Mouse (Mus musculus) spleen, postnatal 0 days (tissue): ENCODE measurements around the gene Ms4a6c. TPM values are rescaled to one million over a fixed set of nuclear protein-coding genes. Genes with fewer than 3 reads are reported as not detected.

Source experiments
- polyA plus RNA-seq: library from polyadenylated mRNA; unstranded; fragments of >200 nt; fragmentation: Nextera tagmentation; extraction: Ambion mirVana; gene quantifications from 2 replicates; pipeline ENCODE4 v1.2.1, GENCODE M21; 2015

The Ms4a6c gene
- polyA plus RNA-seq = 19.5 and 30.6 TPM in 2 replicates

DNA sequence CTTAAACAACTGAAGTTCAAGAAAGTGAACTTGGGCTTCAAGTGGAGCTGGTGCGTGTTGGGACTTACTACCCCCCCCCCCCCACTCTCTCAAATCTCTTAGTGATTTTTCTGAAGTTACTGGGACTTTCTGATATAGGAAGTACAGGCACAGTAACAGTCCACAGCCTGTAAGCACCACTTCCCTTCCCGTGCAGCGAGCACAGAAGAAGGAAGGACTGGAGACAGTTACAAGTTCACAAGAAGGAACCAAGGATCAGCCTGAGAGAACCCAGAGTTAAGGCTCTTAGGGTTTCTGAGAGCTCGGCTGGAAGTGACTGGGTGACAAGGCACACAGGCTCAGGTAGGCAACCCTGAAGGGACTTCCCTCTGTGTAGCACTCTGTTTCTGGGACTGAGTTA is at the start of gene Ms4a6c:
Ms4a6c (plus strand) TSS at position 152 of the 400 bp plus-strand sequence.

DNA sequence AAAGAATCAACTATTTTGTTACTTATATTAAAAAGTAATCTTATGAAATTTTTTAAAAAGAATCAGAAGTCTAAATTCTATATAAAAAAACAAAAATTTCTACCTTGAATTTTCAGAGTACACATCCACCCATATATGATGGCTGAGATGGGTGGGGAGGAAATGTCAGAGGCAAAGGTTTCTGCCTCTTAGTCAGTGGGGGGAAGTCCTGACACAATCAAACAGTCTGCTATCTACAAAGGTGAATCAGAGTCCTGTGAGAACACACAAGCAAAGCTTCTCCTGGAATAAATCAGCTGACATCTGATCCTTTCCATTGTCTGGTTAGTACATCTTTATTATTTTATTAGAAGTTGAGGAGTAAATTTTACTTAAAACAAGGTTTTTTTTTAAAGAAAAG is 25.8 kb upstream of the Ms4a6c start, which contains the start of gene Ms4a4b:
Ms4a4b (plus strand) TSS at position 216 of the 400 bp plus-strand sequence.

DNA sequence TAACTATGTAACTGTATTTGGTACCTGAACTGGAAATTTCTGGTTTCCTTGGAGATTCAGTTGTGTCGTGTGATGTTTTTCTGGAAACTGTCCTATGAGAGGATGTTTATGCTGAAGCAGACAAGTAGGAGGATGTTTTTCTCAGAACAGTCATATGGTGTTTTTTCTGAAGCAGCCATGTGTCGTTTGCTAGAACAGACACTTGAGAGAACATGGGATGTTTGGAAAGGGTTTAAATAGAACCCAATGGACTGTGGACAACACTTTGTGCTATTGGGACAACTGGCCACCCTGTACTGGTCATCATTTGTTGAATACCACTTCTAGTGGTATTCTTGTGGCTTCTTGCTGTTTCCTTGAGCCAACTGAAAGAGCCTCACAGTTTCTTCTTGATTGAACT is 16.6 kb downstream of the Ms4a6c start, which contains the start of gene Gm8369:
Gm8369 (plus strand) TSS at position 193 of the 400 bp plus-strand sequence.

DNA sequence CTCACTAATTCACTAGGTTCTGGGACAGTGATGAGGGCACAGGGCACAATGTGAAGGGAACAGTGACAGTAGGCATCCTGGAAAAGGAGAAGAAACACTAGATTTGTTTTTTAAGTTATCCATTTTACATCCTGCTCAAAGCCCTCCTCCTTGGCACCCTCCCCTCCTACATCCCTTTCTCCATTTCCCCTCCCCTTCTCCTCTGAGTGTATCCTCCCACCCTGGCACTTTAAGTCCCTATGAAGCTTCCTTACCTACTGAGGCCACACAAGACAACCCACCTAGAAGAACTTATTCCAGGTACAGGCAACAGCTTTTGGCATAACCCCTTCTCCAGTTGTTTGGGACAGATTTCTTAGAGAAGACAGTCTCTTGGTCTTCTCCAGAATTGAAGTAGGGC is 47.1 kb downstream of the Ms4a6c start, which contains the start of gene Ms4a6b:
Ms4a6b (plus strand) TSS at position 267 of the 400 bp plus-strand sequence.

Other genes with a start within 250 kb of the Ms4a6c start
- not detected in 2 replicates for gene Ms4a12, start 236.9 kb upstream of the Ms4a6c start, polyA plus RNA-seq
- gene Ms4a1, start 203.1 kb upstream of the Ms4a6c start, polyA plus RNA-seq = 10.4 and 15.5 TPM in 2 replicates
- gene Ms4a5, start 185.5 kb upstream of the Ms4a6c start, polyA plus RNA-seq = not detected in 2 replicates
- 0.13 and 0.17 TPM in 2 replicates for gene Ms4a14, start 154.9 kb upstream of the Ms4a6c start, polyA plus RNA-seq
- gene Ms4a7, start 133.2 kb upstream of the Ms4a6c start, polyA plus RNA-seq = 4.8 and 8.6 TPM in 2 replicates
- gene Ms4a4a, start 93.8 kb upstream of the Ms4a6c start, polyA plus RNA-seq = 10.1 and 15.8 TPM in 2 replicates
- 4.9 and 6.1 TPM in 2 replicates for gene Ms4a4c, start 64.6 kb upstream of the Ms4a6c start, polyA plus RNA-seq
- gene Ms4a4b, start 25.8 kb upstream of the Ms4a6c start, polyA plus RNA-seq = 7.8 and 15.8 TPM in 2 replicates
- gene Gm8369, start 16.6 kb downstream of the Ms4a6c start, polyA plus RNA-seq = 2.3 and 3.2 TPM in 2 replicates
- gene Ms4a6b, start 47.1 kb downstream of the Ms4a6c start, polyA plus RNA-seq = 5.4 and 10.0 TPM in 2 replicates
- 4.6 and 6.3 TPM in 2 replicates for gene Ms4a4d, start 67.4 kb downstream of the Ms4a6c start, polyA plus RNA-seq
- gene Ms4a6d, start 135.5 kb downstream of the Ms4a6c start, polyA plus RNA-seq = 7.3 and 9.4 TPM in 2 replicates
- gene Ms4a2, start 154.4 kb downstream of the Ms4a6c start, polyA plus RNA-seq = 3.8 and 6.4 TPM in 2 replicates
- 55.4 and 73.6 TPM in 2 replicates for gene Ms4a3, start 171.5 kb downstream of the Ms4a6c start, polyA plus RNA-seq
- gene Oosp2, start 191.2 kb downstream of the Ms4a6c start, polyA plus RNA-seq = 0.32 and 0.40 TPM in 2 replicates
- 0.35 TPM in 1 of 2 replicates, not detected in the other for gene Oosp1, start 221.8 kb downstream of the Ms4a6c start, polyA plus RNA-seq
- gene Oosp3, start 227.7 kb downstream of the Ms4a6c start, polyA plus RNA-seq = not detected in 2 replicates